Mouse (Mus musculus) ES-Bruce4 (cell line): Measurements from ENCODE around the gene Ip6k2.

ENCODE experiments used
- CTCF ChIP-seq: IDR thresholded peaks from one replicate; pipeline ENCODE4 v1.8.1; 2011; ENCODE audit warnings: low read depth, low read length
- EP300 ChIP-seq: IDR thresholded peaks from 2 replicates; pipeline ENCODE4 v1.6.1; 2011; ENCODE audit warnings: low read depth, low read length; ENCODE audit not compliant: insufficient read depth

- no peak for TF ChIP-seq CTCF
- TF ChIP-seq EP300, result no peak
Observed at GRCm38 (mm10) chr9:108780959-108781358, 2.6 kb upstream of the Ip6k2 start.
